In the genomic region with DNA sequence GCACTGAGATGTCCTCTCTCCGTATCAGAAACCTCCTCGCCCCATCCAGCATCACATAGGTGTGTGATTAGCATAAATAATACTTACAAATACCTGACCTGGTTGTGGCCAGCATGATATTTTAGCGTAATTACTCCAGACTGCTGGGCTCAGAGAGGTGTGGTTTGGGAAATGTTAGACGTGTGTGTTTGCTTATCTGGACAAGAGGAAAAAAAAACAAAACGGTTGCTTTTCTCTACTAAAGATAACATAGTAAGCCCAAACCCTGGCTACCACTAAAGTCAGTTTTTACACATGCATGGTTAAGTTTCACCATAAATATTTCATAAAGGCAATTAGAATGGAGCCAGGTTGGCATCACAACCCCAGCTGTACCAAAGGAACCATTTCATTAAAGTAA, we compare ENCODE assay signal across 15 mouse cellular contexts.
"Had no signal": no experiment of that assay in that cellular context is flagged by ENCODE, and none has a peak within 500 bp of the region (broad histone marks: within the 10 kb centered on the region; RNA-seq: fewer than 3 reads in every experiment).

No protein-coding gene starts in this region.

- H3K27me3 ChIP-seq: stomach, embryonic 15.5 days had no signal

- DNase-seq: right cerebral cortex, adult 18-20 months; right cerebral cortex, postnatal 14 days; right cerebral cortex, postnatal 25 days; right cerebral cortex, postnatal 4 days; spleen, adult 18-20 months; thymus, adult 18-20 months; thymus, adult 2 months; thymus, postnatal 14 days; thymus, postnatal 25 days; thymus, postnatal 36 days; thymus, postnatal 4 days had no signal

- H3K9ac ChIP-seq: neural tube, embryonic 12.5 days; neural tube, embryonic 13.5 days; neural tube, embryonic 15.5 days; stomach, embryonic 15.5 days had no signal

- H3K36me3 ChIP-seq: neural tube, embryonic 12.5 days; neural tube, embryonic 13.5 days; neural tube, embryonic 15.5 days; stomach, embryonic 15.5 days had no signal

- H3K4me3 ChIP-seq: neural tube, embryonic 12.5 days; neural tube, embryonic 13.5 days; neural tube, embryonic 15.5 days; stomach, embryonic 15.5 days had no signal

- H3K4me1 ChIP-seq: stomach, embryonic 15.5 days had no signal

- H3K4me2 ChIP-seq: neural tube, embryonic 12.5 days; neural tube, embryonic 13.5 days; neural tube, embryonic 15.5 days; stomach, embryonic 15.5 days had no signal

- H3K27ac ChIP-seq: neural tube, embryonic 12.5 days; neural tube, embryonic 13.5 days; neural tube, embryonic 15.5 days; stomach, embryonic 15.5 days had no signal

- H3K9me3 ChIP-seq: neural tube, embryonic 12.5 days; neural tube, embryonic 13.5 days; neural tube, embryonic 15.5 days; stomach, embryonic 15.5 days had no signal
